Mouse (Mus musculus) Patski (cell line): ENCODE measurements around the gene Susd3. TPM values are rescaled to one million over a fixed set of nuclear protein-coding genes. Genes with fewer than 3 reads are reported as not detected.
A peak's percentile ranks its signal among the peaks of the same experiment; 100 is the strongest.

Source experiments
- ATAC-seq: fragments of 100-300 bp; one replicate; pipeline ENCODE4 v1.8.0; 2021
- CTCF ChIA-PET: fragments of 350-600 bp; sonication (Branson Sonifier 250); formaldehyde crosslinking; loops from one replicate; lab custom pipeline; 2022; ENCODE audit warnings: inconsistent platforms; lab: Charles Lee
- POLR2A ChIA-PET: fragments of 350-600 bp; sonication (Branson Sonifier 250); formaldehyde crosslinking; loops from one replicate; lab custom pipeline; 2022; ENCODE audit warnings: antibody characterized with exemption, inconsistent platforms; lab: Charles Lee
- DNase-seq: peaks from one replicate; pipeline ENCODE4 v3.0.0-alpha.2; 2011; ENCODE audit warnings: low read depth, low spot score
- H3K27me3 ChIP-seq: fragments of 371-371 bp; one replicate; pipeline ENCODE4 v1.5.1; 2021
- CTCF ChIP-seq: fragments of 100-300 bp; IDR thresholded peaks from one replicate; pipeline ENCODE4 v1.5.1; 2021
- in situ Hi-C: fragments of 300-500 bp; cut with MboI; formaldehyde crosslinking; loops from 3 replicates; pipeline ENCODE4 v1.11.1; 2018; ENCODE audit warnings: low pct_unique_long_range_greater_than_20kb, mixed read lengths
- polyA plus RNA-seq: library from polyadenylated mRNA; unstranded; gene quantifications from one replicate; pipeline ENCODE4 v1.2.3, GENCODE M21; 2021

The Susd3 gene
- polyA plus RNA-seq, 1 experiment from 2014 or later, result not detected

- peak; percentile 93 for DNase-seq
- no peaks in the 10 kb centered on the region for H3K27me3 ChIP-seq
- TF ChIP-seq CTCF, result no peak
- ChIA-PET POLR2A (interaction anchor here (1.2 kb wide), 1 partner anchor 24 kb away, joined by 3 read pairs; no protein-coding TSS in a partner anchor), CTCF (no interaction called here)
- peak; percentile 89 for ATAC-seq
- in situ Hi-C loops, result no loop called here
These were observed 35.0 kb downstream of the Susd3 start for GRCm38 (mm10) chr13:49213531-49213932.

GRCm38 (mm10) chr13:49212711-49213500, 35.6 kb downstream of the Susd3 start:
- no peaks in the 10 kb centered on the region for H3K27me3 ChIP-seq
- in situ Hi-C loops, result no loop called here
- ChIA-PET CTCF (no interaction called here), POLR2A (interaction anchor here (1.2 kb wide), 1 partner anchor 23 kb away, joined by 3 read pairs; no protein-coding TSS in a partner anchor)
- DNase-seq (no peak), ATAC-seq (no peak)
- no peak for TF ChIP-seq CTCF

GRCm38 (mm10) chr13:49209306-49209705, 39.2 kb downstream of the Susd3 start:
- ATAC-seq (no peak), DNase-seq (no peak)
- ChIA-PET POLR2A (no interaction called here), CTCF (interaction anchor here (1.2 kb wide), 1 partner anchor 36 kb away, joined by 3 read pairs; no protein-coding TSS in a partner anchor)
- in situ Hi-C loops, result no loop called here
- no peak for TF ChIP-seq CTCF
- no peaks in the 10 kb centered on the region for H3K27me3 ChIP-seq

- in situ Hi-C loops, result no loop called here
- TF ChIP-seq CTCF, result no peak
- POLR2A ChIA-PET, result no interaction called here
- no peak for DNase-seq
- CTCF ChIA-PET, result no interaction called here
- no peaks in the 10 kb centered on the region for H3K27me3 ChIP-seq
- no peak for ATAC-seq
These were observed 42.2 kb downstream of the Susd3 start for GRCm38 (mm10) chr13:49206341-49206740.

GRCm38 (mm10) chr13:49205381-49205998, 43.0 kb downstream of the Susd3 start:
- DNase-seq (peak; percentile 94), ATAC-seq (peak; percentile 95)
- ChIA-PET POLR2A (no interaction called here), CTCF (no interaction called here)
- in situ Hi-C loops, result no loop called here
- no peak for TF ChIP-seq CTCF
- H3K27me3 ChIP-seq, result no peaks in the 10 kb centered on the region

- no peaks in the 10 kb centered on the region for H3K27me3 ChIP-seq
- DNase-seq (no peak), ATAC-seq (no peak)
- CTCF ChIA-PET, result no interaction called here
- in situ Hi-C loops, result no loop called here
- POLR2A ChIA-PET, result no interaction called here
- no peak for TF ChIP-seq CTCF
These were observed 46.0 kb downstream of the Susd3 start for GRCm38 (mm10) chr13:49202556-49202955.

- POLR2A ChIA-PET, result no interaction called here
- no peak for TF ChIP-seq CTCF
- in situ Hi-C loops, result no loop called here
- ATAC-seq (no peak), DNase-seq (no peak)
- CTCF ChIA-PET, result no interaction called here
- no peaks in the 10 kb centered on the region for H3K27me3 ChIP-seq
These were observed 47.8 kb downstream of the Susd3 start for GRCm38 (mm10) chr13:49200688-49201087.

GRCm38 (mm10) chr13:49199891-49200290, 48.6 kb downstream of the Susd3 start:
- ATAC-seq (no peak), DNase-seq (no peak)
- CTCF ChIA-PET, result no interaction called here
- in situ Hi-C loops, result no loop called here
- POLR2A ChIA-PET, result no interaction called here
- no peak for TF ChIP-seq CTCF
- no peaks in the 10 kb centered on the region for H3K27me3 ChIP-seq

GRCm38 (mm10) chr13:49198734-49199133, 49.8 kb downstream of the Susd3 start:
- ChIA-PET POLR2A (no interaction called here), CTCF (no interaction called here)
- in situ Hi-C loops, result no loop called here
- H3K27me3 ChIP-seq, result no peaks in the 10 kb centered on the region
- no peak for TF ChIP-seq CTCF
- DNase-seq (no peak), ATAC-seq (no peak)

GRCm38 (mm10) chr13:49196766-49197165, 51.7 kb downstream of the Susd3 start:
- CTCF ChIA-PET, result no interaction called here
- H3K27me3 ChIP-seq, result no peaks in the 10 kb centered on the region
- TF ChIP-seq CTCF, result no peak
- POLR2A ChIA-PET, result no interaction called here
- DNase-seq (no peak), ATAC-seq (no peak)
- in situ Hi-C loops, result no loop called here

GRCm38 (mm10) chr13:49196211-49196610, 52.3 kb downstream of the Susd3 start:
- POLR2A ChIA-PET, result no interaction called here
- ATAC-seq (no peak), DNase-seq (no peak)
- in situ Hi-C loops, result no loop called here
- H3K27me3 ChIP-seq, result no peaks in the 10 kb centered on the region
- TF ChIP-seq CTCF, result no peak
- CTCF ChIA-PET, result no interaction called here
